Mouse (Mus musculus) effector memory CD4-positive, alpha-beta T cell, adult 7 months (primary cell): ENCODE results near the gene Cdkl5. TPM values are rescaled to one million over a fixed set of nuclear protein-coding genes. Genes with fewer than 3 reads are reported as not detected.

Experiments used
- polyA plus RNA-seq: library from polyadenylated mRNA; unstranded; fragments of 100-300 nt; shearing (Covaris generic); gene quantifications from one replicate; pipeline ENCODE4 v1.2.1, GENCODE M21; 2017

Cdkl5 gene
- polyA plus RNA-seq: 0.38 TPM

GRCm38 (mm10) chrX:160994543-160995121, at the start of gene Cdkl5:
Cdkl5 (minus strand) TSS chrX:160994704.

DNA sequence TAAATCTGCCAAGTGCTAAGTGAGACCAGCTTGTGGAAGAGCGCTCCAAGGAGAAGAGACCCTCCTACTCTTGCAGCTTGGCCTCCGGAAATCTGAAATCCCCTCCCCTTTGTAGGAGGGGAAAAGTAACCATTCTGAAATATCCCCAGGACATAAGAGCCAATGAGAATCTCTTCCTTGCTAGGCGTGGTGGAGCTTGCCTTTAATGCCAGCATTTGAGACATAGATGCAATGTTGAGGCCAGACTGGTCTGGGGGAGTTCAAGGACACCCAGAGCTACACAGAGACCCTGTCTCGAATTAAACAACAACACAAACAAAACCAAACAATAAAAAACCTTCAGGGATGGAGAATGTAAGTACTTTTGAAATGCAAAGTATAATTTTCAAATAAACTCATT, 87.6 kb downstream of the Cdkl5 start, which contains the start of gene Gja6:
Gene Gja6 (minus strand): TSS at position 101 of the 400 bp plus-strand sequence.

GRCm38 (mm10) chrX:160767713-160768112, 226.8 kb downstream of the Cdkl5 start, which contains the start of gene Rs1:
Rs1 (plus strand) TSS chrX:160768013.

DNA sequence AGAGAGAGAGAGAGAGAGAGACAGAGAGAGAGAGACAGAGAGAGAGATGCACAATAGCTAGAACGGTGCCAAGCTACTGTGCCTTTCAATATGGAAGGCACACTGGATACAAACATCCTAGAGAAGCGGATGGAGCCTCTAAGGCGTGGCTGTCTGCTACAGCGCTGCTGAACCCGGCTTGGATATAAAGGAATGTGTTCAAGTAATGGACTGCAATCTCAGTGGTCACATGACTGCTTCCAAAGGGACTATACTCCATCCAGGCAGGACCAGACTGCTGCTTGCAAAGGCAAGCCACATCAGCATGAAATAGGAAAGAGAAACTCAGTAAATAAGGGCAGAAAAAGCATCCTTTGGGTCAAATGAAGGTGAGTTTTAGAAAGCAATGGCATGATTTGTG, 258.9 kb downstream of the Cdkl5 start, which contains the start of gene Ppef1:
Gene Ppef1 (minus strand): TSS at position 116 of the 400 bp plus-strand sequence.

Other genes starting within 250 kb of the Cdkl5 start
- gene Rs1, start 226.7 kb downstream of the Cdkl5 start, polyA plus RNA-seq: not detected
- 0.44 TPM for gene Gja6, start 87.7 kb downstream of the Cdkl5 start, polyA plus RNA-seq
- gene Scml2, start 122.5 kb upstream of the Cdkl5 start, polyA plus RNA-seq: not detected